Mouse (Mus musculus): ENCODE measurements around the gene Gls2.

DNA sequence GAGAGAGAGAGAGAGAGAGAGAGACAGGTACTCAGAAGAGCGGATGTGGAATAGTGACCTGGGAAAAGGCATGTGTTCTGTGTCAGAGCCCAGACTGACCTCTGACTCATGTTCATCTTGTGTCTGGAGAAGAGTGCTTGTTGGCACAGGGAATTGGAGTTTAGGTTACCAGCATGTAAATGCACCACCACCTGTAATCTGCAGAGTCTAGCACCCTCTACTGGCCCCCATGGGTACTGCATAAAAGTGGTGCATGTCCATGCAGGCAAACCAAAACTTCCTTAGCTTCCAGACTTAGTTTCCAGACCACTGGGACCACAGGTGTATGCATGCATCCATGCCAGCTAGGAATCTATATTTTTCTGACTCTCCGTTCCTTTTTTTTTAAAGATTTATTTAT, 8.3 kb upstream of the Gls2 start:
- TF ChIP-seq POLR2A (IDR thresholded peaks at IDR 0.05; ENCODE audit: insufficient read length, low read depth), result no peak
- TF ChIP-seq POLR2AphosphoS2 (IDR thresholded peaks at IDR 0.05; ENCODE audit: insufficient read length, low read depth), result no peak
- no peak for TF ChIP-seq MAX (IDR thresholded peaks at IDR 0.05; ENCODE audit: low read depth)
- no peak for TF ChIP-seq E2F4 (IDR thresholded peaks at IDR 0.05; ENCODE audit: insufficient read depth)
- TF ChIP-seq CEBPB (IDR thresholded peaks at IDR 0.05; ENCODE audit: insufficient read depth, poor library complexity, severe bottlenecking), result no peak
- no peak for TF ChIP-seq MYOG (IDR thresholded peaks at IDR 0.05; ENCODE audit: control insufficient read depth in 1 of 3, insufficient read depth in 1 of 3, insufficient read length in 2 of 3, low read depth in 2 of 3)
- no peak for TF ChIP-seq TCF12 (IDR thresholded peaks at IDR 0.05; ENCODE audit: insufficient read depth, poor library complexity, severe bottlenecking)
- TF ChIP-seq USF1 (IDR thresholded peaks at IDR 0.05; ENCODE audit: low read depth), result no peak
- TF ChIP-seq MYOD1 (IDR thresholded peaks at IDR 0.05; ENCODE audit: control insufficient read depth in 1 of 3, insufficient read length in 2 of 3, low read depth in 2 of 3), result peak in 1 of 3 experiments; percentile 16
- no peak for TF ChIP-seq TCF3 (IDR thresholded peaks at IDR 0.05; ENCODE audit: insufficient read length, low read depth)
- TF ChIP-seq REST (IDR thresholded peaks at IDR 0.05; ENCODE audit: insufficient read depth, insufficient read length), result no peak
